Mouse (Mus musculus) yolk sac, embryonic 10.5 days (tissue): ENCODE data around the gene Ubr2.
A peak's percentile ranks its signal among the peaks of the same experiment; 100 is the strongest.

Experiments used
- DNase-seq: peaks from one replicate; pipeline ENCODE4 v3.0.0-alpha.2; 2017; ENCODE audit warnings: low spot score

Ubr2 gene

DNA sequence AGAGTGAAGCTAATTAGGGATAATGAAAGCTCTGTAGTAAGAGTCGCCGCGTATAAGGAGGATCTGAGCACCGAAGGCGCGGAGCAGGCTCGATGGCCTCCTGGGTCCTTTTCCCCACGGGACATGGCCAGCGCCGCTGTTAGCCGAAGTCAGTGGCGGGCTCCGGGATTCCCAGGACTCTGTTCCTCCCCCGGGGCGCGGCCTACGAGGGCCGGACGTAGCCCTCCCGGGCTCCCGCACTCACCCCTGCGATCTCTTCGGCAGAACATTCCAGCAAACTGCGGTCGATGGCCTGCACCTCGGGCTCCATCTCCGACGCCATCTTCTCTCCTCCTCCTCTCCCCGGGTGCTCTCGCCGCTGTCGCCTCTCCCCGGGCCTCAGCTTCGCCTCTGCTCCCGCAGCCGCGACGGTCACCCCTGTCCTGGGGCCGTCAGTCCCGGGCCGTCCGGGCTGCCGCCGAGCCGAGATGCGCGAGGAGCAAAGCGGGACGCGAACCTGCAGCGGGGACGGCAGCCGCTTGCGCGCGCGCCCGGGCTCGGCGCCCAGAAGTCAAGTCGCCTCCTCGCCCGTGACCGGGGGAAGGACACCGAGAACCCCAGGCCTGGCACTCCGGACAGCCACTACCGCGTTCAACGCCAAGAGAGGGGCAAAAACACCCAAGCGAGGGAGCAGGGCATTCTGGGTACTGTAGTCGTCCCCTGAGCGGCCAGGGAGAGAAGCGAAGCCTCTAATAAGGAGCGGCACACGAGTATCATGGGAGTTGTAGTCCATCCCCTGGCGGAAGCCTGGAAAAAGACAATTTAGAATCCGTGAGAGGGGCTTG lies at the start of gene Ubr2:
Ubr2 (minus strand) TSS at position 659 of the 824 bp plus-strand sequence.
- peak; percentile 95 for DNase-seq

DNA sequence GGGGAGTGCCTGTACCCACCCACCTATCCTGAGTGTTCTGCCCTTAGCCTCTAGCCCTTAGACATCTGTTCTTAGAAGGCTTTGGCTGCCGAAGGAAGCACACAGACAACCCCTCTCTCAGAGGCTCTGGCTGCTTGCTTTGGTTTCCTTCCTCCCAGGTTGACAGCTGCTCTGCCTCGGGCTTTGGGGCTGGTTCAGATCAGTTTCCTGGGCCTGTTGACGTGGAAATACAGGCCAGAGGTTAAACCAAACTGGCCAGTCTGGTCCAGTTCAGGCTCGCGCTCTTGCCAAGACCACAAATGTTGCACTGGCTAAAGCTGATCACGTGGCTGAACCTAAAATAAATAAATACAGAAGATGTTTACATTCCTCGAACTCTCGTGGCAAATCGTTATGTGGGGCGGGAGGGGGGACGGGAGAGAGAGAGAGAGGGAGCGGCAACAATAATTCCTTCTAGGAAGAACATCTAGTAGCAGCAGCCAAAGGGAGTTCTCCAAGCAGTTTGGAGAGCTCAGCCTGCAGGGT lies 49.5 kb upstream of the Ubr2 start:
- DNase-seq = peak; percentile 89

- no peak for DNase-seq
These were observed 47.6 kb upstream of the Ubr2 start for GRCm38 (mm10) chr17:47057966-47058365.

DNA sequence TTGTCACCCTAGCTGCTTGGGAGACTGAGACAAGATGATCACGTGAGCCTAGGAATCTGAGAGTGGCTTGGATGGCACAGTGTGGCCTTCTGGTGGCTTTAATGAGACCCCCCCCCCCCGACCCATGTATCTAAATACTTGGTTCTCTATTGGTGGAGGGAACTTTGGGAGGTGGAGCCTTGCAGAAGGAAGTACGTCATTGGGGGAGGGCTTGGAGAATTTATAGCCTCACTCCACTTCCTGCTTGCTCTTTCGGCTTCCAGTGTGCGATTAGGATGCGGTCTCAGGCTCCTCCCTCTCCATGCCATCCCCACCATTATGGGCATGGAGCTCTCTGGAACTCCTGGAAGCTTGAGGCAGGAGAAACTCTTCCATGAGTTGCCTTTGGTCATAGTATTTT lies 46.1 kb upstream of the Ubr2 start:
- no peak for DNase-seq

GRCm38 (mm10) chr17:47055121-47055520 lies 44.8 kb upstream of the Ubr2 start:
- no peak for DNase-seq

GRCm38 (mm10) chr17:47054613-47055012 lies 44.3 kb upstream of the Ubr2 start:
- DNase-seq = no peak

- DNase-seq = no peak
These were observed 40.3 kb upstream of the Ubr2 start for GRCm38 (mm10) chr17:47050678-47051077.

DNA sequence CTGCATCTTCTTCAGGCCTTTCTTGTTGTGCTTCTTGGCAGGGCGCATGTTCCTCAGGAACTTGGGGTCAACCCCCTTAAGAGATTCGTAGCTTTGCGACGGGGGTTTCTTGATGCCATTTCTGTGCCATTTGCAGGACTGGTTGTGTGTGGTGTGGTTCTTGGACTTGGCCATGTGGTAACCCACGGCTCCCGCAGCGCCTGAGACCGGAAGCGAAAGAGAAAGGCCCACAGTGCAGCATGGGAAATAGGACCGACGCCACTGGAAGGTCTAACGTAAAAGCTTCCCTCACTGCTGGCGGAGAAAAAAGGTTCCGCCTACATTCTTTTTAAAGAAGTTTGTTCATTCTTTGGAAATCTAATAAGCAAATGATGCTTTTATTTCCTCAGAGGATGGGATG lies 32.5 kb upstream of the Ubr2 start:
- no peak for DNase-seq

DNA sequence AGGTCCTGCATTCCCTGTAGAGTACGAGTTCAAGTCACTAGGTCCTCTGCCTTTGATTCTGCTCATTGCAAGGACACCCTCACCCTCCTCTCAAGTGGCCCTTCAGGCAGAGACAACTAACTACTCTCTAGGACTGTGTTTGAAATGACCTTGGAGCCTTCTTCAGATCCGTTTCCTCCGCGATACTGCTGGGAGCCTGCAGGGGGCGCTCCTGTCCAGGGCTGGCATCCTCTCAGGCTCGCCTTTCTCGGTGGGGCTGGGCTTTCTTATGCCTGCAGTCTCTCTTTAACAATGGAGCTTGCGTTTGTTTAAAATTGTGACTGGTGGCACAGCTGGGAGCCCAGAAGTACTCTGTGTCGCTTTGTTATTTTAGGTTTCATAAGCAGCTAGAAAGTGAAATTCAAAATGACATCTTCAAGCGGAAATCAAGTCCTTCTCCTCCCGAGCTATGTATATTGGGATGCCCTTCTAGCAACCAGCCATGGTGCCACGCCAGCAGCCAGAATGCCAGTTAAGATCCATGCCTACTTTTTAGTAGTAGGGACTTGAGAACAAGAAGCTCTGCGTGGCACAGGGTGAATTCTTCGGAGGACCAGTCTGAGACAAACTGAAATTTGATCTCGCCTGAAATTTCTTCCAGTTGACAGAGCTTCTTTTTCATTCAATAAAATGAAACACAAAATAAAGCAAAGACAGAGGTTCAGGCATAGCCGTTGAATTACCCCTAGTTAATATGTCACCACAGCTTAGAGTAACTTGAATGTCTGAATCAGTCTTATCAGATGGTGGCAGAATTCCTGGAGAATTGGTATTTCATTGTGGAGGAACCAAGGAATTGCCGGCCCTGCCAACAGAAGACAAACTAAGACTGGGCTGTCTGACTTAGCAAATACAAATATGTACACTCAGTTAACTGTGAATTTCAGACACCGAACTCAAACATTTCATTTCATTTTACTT lies 28.8 kb upstream of the Ubr2 start:
- DNase-seq = peak; percentile 80

DNA sequence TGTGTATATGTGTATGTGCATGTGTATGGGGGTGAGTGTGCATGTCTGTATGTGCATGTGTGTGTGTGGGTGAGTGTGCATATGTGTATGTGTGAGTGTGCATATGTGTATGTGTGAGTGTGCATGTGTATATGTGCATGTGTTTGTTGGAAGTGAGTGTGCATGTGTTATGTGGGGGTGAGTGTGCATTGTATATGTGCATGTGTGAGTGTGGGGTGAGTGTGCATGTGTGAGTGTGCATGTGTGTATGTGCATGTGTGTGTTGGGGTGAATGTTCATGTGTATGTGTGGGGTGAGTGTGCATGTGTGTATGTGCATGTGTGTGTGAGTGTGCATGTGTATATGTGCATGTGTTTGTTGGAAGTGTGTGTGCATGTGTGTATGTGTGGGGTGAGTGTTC lies 24.2 kb upstream of the Ubr2 start:
- no peak for DNase-seq

GRCm38 (mm10) chr17:47033643-47034042 lies 23.3 kb upstream of the Ubr2 start:
- DNase-seq = peak; percentile 23

- no peak for DNase-seq
These were observed 14.4 kb upstream of the Ubr2 start for GRCm38 (mm10) chr17:47024805-47025204.

DNA sequence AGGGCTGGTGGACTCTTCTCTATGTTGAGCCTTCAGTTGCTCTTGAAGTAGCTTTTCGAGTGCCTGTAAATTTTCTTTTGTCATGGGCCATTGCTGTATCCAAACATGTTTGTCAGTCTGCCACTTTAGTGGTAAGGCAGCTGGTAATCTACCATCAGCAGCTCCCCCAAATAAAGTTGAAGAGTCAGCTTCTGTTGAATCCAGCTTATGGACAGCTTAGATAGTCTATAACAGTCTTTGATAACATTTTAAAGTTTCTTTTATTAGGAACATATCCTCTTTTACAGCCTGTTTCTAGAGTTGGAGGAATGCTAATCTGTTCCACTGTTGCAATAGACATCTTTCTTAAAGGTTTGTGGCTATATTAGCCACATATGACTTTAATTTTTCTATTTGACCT lies 13.0 kb upstream of the Ubr2 start:
- DNase-seq = no peak

DNA sequence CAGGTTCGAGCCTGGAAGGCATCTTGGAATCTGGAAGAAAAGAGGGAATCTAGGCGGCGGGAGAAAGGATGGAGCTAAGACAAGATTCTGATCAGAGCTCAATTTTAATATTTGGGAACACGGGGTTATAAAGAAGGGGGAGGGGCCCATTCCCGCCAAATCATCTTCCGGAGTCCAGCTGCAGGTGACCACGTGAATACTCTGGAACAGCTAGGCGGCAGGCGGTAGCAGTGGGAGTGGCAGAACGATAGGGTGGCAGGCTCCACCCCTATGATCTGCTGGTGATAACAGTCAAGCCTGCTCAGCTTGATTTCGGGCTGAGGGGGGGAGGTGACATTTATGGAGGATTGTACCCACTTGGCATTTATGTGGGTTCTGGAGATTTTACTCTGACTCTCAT lies 2.5 kb upstream of the Ubr2 start:
- no peak for DNase-seq

DNA sequence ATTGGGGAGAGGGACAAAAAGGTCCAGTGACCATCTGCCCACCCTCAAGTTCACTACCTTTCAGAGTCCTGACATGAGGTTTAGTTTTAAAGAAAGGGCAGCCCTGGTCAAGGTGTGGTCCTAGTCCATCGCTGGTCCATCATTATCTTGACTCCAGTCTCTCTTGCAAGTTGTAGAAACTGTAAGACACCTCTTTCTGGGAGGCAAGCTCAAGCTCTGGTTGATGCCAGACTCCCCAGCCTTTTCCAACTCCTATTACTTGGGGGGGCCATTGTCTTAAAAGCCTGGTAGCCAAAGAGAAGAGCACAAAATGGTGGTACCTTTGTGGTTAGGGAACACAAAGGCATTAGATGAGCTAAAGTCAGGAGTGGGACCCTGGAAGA lies 1.3 kb upstream of the Ubr2 start:
- no peak for DNase-seq

DNA sequence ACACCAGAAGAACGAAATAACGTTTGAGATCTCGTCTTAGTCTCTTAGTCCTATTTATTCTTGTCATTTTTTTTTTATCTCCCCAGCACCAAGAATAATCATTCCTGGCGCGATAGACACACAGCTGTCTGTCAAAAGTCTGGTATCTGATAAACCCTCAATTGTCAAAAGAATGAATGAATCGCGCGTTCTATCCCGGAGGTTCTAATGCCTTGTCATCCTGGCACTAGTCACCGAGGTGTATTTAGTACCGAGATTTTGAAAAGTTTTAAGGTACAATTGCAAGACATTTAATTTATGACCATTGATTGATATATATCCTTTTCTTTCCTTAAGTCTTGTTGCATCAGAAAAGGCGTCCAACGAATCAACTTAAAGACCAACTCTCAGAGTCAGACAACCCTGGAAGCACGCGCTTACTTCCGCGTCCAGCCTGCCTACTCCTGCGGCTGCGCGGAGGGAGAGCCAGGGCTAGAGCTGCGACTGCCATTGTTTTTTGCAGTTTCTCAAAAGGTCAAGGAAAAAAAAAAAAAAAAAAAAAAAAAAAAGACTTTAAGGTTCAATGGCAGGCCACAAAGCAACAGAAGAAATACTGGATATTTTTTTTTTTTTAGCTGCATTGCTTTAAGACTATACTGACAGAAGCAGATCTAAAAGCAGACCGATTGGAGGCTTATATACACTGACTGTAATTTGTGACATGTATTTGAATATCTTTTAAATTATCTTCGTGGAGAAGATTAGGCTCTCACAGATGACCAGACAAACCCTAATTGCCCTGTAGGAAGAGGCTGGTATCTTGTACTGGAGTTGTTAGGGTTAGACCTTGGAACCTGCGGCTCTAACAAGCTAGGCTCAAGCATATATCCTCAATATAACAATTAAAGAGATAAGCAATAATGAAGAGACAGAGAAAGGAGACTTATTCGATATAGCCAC lies 635 bp upstream of the Ubr2 start:
- peak; percentile 74 for DNase-seq

- no peak for DNase-seq
These were observed 834 bp downstream of the Ubr2 start for GRCm38 (mm10) chr17:47009546-47009897.

GRCm38 (mm10) chr17:47009016-47009415 lies 1.3 kb downstream of the Ubr2 start:
- no peak for DNase-seq

GRCm38 (mm10) chr17:47008506-47008905 lies 1.9 kb downstream of the Ubr2 start:
- no peak for DNase-seq

- no peak for DNase-seq
These were observed 3.6 kb downstream of the Ubr2 start for GRCm38 (mm10) chr17:47006741-47007140.

GRCm38 (mm10) chr17:47005741-47006405 lies 4.5 kb downstream of the Ubr2 start:
- no peak for DNase-seq
